Mouse (Mus musculus): ENCODE data around the gene Fam69b. TPM values are rescaled to one million over a fixed set of nuclear protein-coding genes. Genes with fewer than 3 reads are reported as not detected.

The Fam69b gene
- total and polyA plus RNA-seq, 2 experiments = 0.09 to 0.60 TPM

DNA sequence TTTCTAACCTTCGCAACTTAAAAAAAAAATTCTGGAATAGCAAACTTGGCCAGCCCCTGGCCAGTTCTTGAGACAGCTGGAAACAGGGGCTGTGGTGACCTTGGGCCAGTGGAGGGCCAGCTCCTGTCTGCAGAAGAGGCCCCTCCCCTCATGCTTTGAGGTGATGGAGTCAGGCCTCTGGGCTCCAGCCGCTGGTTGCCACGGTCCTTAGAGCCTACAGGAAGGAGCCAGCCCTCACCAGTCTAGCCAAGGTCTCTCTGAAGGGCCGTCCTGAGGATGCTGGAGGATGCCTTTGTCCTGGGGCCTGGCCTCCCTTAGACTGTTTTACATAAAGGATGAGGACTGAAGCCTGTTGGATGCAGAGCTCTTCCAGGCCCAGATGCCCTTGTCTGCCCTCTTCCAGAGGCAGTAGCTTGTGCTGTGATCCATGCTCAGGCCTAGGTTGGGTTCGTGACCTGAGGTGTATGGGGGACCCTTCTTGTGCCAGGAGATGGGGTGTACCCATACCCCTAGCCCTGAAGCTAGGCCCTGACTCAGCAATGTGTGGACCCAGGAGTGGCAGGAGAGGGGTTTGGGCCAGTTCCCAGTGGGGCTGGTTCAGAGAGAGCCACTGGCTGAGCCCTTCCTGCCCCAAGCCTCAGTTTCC lies 658 bp downstream of the Fam69b start:
- H3K4me3 ChIP-seq (ENCODE audit: insufficient read depth, low read depth, low read length) = peak overlapping the region; percentile 53; the same call in 1 of the 2 replicates
- H3K4me1 ChIP-seq (ENCODE audit: control insufficient read depth, insufficient read depth, low read length) = no peaks in the 10 kb centered on the region
- TF ChIP-seq CTCF (IDR thresholded peaks at IDR 0.05; ENCODE audit: low read depth, low read length) = no peak
- no peak for TF ChIP-seq POLR2A (IDR thresholded peaks at IDR 0.05; ENCODE audit: extremely low read depth, insufficient read depth, low read length)
- H3K27ac ChIP-seq (replicated peaks; ENCODE audit: insufficient read depth, low read depth, low read length) = no peak overlapping the region
- no peak for DNase-seq (ENCODE audit: extremely low read depth, low read depth, low spot score)
- H3K79me2 ChIP-seq (ENCODE audit: control insufficient read depth, insufficient read depth, low read length) = no peaks in the 10 kb centered on the region
- H3K36me3 ChIP-seq (ENCODE audit: control insufficient read depth, insufficient read depth, low read length) = no peaks in the 10 kb centered on the region
- 59% methylated on average over 5 of the region's 5 CpGs for WGBS
- peak overlapping the region; percentile 72; the same call in 1 of the 2 replicates for H3K9ac ChIP-seq (ENCODE audit: low read depth, low read length)
- peaks cover 3% of the 10 kb centered on the region; the same call in 1 of the 2 replicates for H3K27me3 ChIP-seq (ENCODE audit: control insufficient read depth, insufficient read depth, low read length)

DNA sequence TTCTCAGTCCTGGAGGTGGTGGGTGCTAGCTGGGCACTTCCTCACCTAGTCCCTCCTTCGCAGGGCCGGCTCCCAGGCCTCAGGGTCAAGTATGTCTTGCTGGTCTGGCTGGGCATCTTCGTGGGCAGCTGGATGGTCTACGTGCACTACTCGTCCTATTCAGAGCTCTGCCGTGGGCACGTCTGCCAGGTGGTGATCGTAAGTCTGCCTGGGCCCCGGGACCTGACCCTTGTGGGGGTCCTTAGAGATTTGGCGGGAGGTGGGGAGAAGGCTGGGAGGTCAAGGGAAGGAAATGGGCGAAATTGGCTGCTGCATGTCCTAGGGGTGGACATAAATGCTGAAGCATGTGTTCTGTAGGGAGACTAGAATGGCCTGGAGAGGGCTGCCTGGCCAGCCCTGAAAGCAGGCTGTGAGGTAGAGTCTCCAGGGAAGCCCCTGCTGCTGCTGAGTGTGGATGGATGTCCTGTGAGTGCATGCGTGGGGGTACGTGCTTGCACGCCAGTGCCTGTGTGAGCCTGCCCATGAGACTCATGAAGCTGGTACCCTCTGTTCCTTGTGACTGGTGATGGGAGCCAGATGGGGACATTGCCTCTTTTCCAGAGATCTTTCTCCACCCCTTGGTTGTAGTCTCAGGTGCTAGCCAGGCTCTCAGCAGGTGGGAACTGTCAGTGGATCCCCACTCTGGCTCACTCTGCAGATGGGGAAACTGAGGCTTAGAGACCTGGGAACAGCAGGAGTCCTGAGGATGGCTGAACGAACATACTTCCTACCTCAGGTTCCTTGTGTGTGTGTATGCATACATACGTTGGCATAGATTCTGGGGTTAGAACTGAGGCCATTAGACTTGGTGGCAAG lies 4.5 kb downstream of the Fam69b start:
- no peak for DNase-seq (ENCODE audit: extremely low read depth, low read depth, low spot score)
- Histone ChIP-seq H3K4me1 (ENCODE audit: control insufficient read depth, insufficient read depth, low read length) (no peaks in the 10 kb centered on the region), H3K9ac (ENCODE audit: low read depth, low read length) (no peak overlapping the region), H3K79me2 (ENCODE audit: control insufficient read depth, insufficient read depth, low read length) (no peaks in the 10 kb centered on the region), H3K27me3 (ENCODE audit: control insufficient read depth, insufficient read depth, low read length) (peaks cover 2% of the 10 kb centered on the region; the same call in 1 of the 2 replicates), H3K4me3 (ENCODE audit: insufficient read depth, low read depth, low read length) (no peak overlapping the region), H3K27ac (replicated peaks; ENCODE audit: insufficient read depth, low read depth, low read length) (no peak overlapping the region), H3K36me3 (ENCODE audit: control insufficient read depth, insufficient read depth, low read length) (peaks cover 15% of the 10 kb centered on the region)
- 88% methylated on average over 16 of the region's 16 CpGs for WGBS
- TF ChIP-seq CTCF (IDR thresholded peaks at IDR 0.05; ENCODE audit: low read depth, low read length) (no peak), POLR2A (IDR thresholded peaks at IDR 0.05; ENCODE audit: extremely low read depth, insufficient read depth, low read length) (no peak)

DNA sequence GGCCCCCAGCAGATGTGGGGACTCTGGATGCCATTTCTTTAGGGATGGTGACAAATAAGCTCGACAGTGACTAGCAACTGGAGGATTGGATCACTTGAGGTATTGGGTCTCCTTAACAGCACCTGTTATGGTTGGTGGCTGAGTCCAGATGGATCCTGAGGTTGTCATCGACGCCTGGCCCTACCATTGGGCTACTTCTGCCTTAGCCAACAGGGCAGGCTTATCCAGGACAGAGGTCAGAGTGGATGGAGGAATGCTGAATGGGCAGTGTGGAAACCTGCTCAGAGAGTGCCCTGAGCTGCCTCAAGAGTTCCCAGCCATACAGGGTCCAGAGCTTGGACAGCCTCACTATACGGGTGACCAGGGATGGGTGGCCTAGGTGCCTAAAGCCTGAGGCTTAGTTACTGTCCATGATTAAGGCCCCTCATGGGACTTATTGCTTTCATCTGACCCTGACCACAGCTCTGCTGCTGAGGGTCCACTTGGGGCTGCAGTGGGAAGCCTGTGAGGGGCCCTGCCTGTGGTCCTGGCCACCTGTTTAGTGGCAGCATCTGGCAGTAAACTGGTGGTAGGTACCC lies 5.8 kb downstream of the Fam69b start:
- H3K36me3 ChIP-seq (ENCODE audit: control insufficient read depth, insufficient read depth, low read length) = peaks cover 17% of the 10 kb centered on the region
- H3K4me1 ChIP-seq (ENCODE audit: control insufficient read depth, insufficient read depth, low read length) = peaks cover 5% of the 10 kb centered on the region; the same call in 1 of the 2 replicates
- no peak overlapping the region for H3K4me3 ChIP-seq (ENCODE audit: insufficient read depth, low read depth, low read length)
- H3K79me2 ChIP-seq (ENCODE audit: control insufficient read depth, insufficient read depth, low read length) = no peaks in the 10 kb centered on the region
- 73% methylated on average over 4 of the region's 4 CpGs for WGBS
- no peak overlapping the region for H3K9ac ChIP-seq (ENCODE audit: low read depth, low read length)
- no peak overlapping the region for H3K27ac ChIP-seq (replicated peaks; ENCODE audit: insufficient read depth, low read depth, low read length)
- no peak for DNase-seq (ENCODE audit: extremely low read depth, low read depth, low spot score)
- no peak for TF ChIP-seq CTCF (IDR thresholded peaks at IDR 0.05; ENCODE audit: low read depth, low read length)
- TF ChIP-seq POLR2A (IDR thresholded peaks at IDR 0.05; ENCODE audit: extremely low read depth, insufficient read depth, low read length) = no peak
- H3K27me3 ChIP-seq (ENCODE audit: control insufficient read depth, insufficient read depth, low read length) = no peaks in the 10 kb centered on the region

DNA sequence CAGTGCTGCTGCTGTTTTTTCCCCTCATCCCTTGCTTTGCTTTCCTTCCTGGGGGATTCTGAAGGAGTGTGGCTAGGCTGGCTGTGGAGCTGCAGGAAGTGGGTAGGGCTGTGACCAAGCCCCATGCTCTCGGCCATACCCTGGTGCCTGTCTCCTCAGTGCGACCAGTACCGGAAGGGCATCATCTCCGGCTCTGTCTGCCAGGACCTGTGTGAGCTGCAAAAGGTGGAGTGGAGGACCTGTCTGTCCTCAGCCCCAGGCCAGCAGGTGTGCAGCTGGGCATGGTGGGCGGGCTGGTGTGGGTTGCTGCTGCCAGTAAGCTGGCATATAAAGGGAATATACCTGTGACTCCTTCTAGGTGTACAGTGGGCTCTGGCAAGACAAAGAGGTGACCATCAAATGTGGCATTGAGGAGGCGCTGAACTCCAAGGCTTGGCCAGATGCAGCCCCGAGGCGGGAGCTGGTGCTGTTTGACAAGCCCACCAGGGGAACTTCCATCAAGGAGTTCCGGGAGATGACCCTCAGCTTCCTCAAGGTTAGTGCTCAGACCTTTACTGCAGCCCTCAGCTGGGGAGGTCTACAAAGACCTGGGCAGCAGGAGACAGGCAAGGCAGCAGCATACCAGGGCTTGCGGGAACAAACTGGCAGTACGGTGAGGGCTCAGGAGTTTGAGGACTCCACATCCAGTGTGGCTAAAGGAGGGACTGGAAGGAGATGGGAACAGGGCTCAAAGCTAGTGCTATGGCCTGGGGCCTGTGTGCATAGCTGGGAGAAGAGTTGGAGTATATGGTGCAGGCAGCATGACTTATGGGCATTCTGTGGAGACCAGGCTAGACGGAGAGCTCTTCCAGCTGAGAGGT lies 6.6 kb downstream of the Fam69b start:
- Histone ChIP-seq H3K4me3 (ENCODE audit: insufficient read depth, low read depth, low read length) (no peak overlapping the region), H3K27ac (replicated peaks; ENCODE audit: insufficient read depth, low read depth, low read length) (no peak overlapping the region), H3K9ac (ENCODE audit: low read depth, low read length) (no peak overlapping the region), H3K36me3 (ENCODE audit: control insufficient read depth, insufficient read depth, low read length) (peaks cover 17% of the 10 kb centered on the region), H3K4me1 (ENCODE audit: control insufficient read depth, insufficient read depth, low read length) (peaks cover 5% of the 10 kb centered on the region; the same call in 1 of the 2 replicates), H3K27me3 (ENCODE audit: control insufficient read depth, insufficient read depth, low read length) (no peaks in the 10 kb centered on the region), H3K79me2 (ENCODE audit: control insufficient read depth, insufficient read depth, low read length) (peaks cover 2% of the 10 kb centered on the region; the same call in 1 of the 2 replicates)
- no peak for TF ChIP-seq POLR2A (IDR thresholded peaks at IDR 0.05; ENCODE audit: extremely low read depth, insufficient read depth, low read length)
- no peak for TF ChIP-seq CTCF (IDR thresholded peaks at IDR 0.05; ENCODE audit: low read depth, low read length)
- DNase-seq (ENCODE audit: extremely low read depth, low read depth, low spot score) = no peak
- WGBS = 80% methylated on average over 12 of the region's 12 CpGs

Data from liver, adult 2 months (tissue).